Mouse (Mus musculus) ES-E14 (cell line): ENCODE measurements around the gene Meaf6. TPM values are rescaled to one million over a fixed set of nuclear protein-coding genes. Genes with fewer than 3 reads are reported as not detected.

Experiments used
- DNase-seq: peaks from one replicate; pipeline ENCODE4 v3.0.0-alpha.2; 2013; ENCODE audit warnings: low read depth, low spot score
- H3K27ac ChIP-seq: 2 replicates; pipeline ENCODE4 v1.5.1; 2012; ENCODE audit warnings: low read depth, mild to moderate bottlenecking, low read length, moderate library complexity, mixed read lengths; ENCODE audit not compliant: poor library complexity, insufficient read depth, severe bottlenecking
- H3K36me3 ChIP-seq: 2 replicates; pipeline ENCODE4 v1.6.1; 2012; ENCODE audit warnings: mild to moderate bottlenecking, low read length, moderate library complexity, mixed read lengths; ENCODE audit not compliant: control insufficient read depth, poor library complexity, insufficient read depth, severe bottlenecking
- H3K4me1 ChIP-seq, 2 experiments: fragments of 150-350 bp in 1 of 2; sonication (generic) in 1 of 2; 2 replicates each; pipeline ENCODE4 v1.6.1; 2012; ENCODE audit warnings: low read length in 2 of 2, mild to moderate bottlenecking in 1 of 2, mixed read lengths in 1 of 2; ENCODE audit not compliant: control insufficient read depth in 2 of 2, insufficient read depth in 2 of 2, poor library complexity in 1 of 2
- H3K4me3 ChIP-seq, 2 experiments: fragments of 150-350 bp in 1 of 2; sonication (generic) in 1 of 2; 2 replicates each; pipeline ENCODE4 v1.5.1; 2012; ENCODE audit warnings: low read length in 2 of 2, low read depth in 1 of 2, mild to moderate bottlenecking in 1 of 2, mixed read lengths in 1 of 2; ENCODE audit not compliant: insufficient read depth in 1 of 2, poor library complexity in 1 of 2, severe bottlenecking in 1 of 2
- H3K9ac ChIP-seq: 2 replicates; pipeline ENCODE4 v1.6.1; 2012; ENCODE audit warnings: low read depth, mild to moderate bottlenecking, low read length, mixed read lengths; ENCODE audit not compliant: poor library complexity, insufficient read depth, severe bottlenecking
- H3K9me3 ChIP-seq: fragments of 150-350 bp; sonication (generic); 2 replicates; pipeline ENCODE4 v1.6.1; 2012; ENCODE audit warnings: low read depth, mild to moderate bottlenecking, low read length; ENCODE audit not compliant: control insufficient read depth, insufficient read depth
- CHD2 ChIP-seq: IDR thresholded peaks from 2 replicates; pipeline ENCODE4 v1.6.1; 2014; ENCODE audit warnings: mild to moderate bottlenecking, low read depth, low read length, inconsistent platforms
- HCFC1 ChIP-seq: IDR thresholded peaks from 2 replicates; pipeline ENCODE4 v1.6.1; 2012; ENCODE audit warnings: low read length, inconsistent platforms, borderline replicate concordance; ENCODE audit not compliant: insufficient read depth
- MAFK ChIP-seq: IDR thresholded peaks from 2 replicates; pipeline ENCODE4 v1.6.1; 2014; ENCODE audit warnings: mild to moderate bottlenecking, low read depth, low read length, inconsistent platforms; ENCODE audit not compliant: insufficient read depth
- ZC3H11A ChIP-seq: IDR thresholded peaks from 2 replicates; pipeline ENCODE4 v1.6.1; 2012; ENCODE audit warnings: low read depth, mild to moderate bottlenecking, inconsistent platforms, low read length, borderline replicate concordance
- ZNF384 ChIP-seq: IDR thresholded peaks from 2 replicates; pipeline ENCODE4 v1.6.1; 2012; ENCODE audit warnings: low read depth, low read length, inconsistent platforms
- in situ Hi-C, 2 experiments: fragments of 600-800 bp; cut with MboI; formaldehyde crosslinking; loops; one replicate each; pipeline ENCODE4 v1.15.1; 2025; ENCODE audit warnings: low sequenced_read_pairs in 2 of 2, inconsistent platforms in 1 of 2; ENCODE audit not compliant: unreplicated experiment in 2 of 2
- total RNA-seq: library from RNA; depleted of rRNA; stranded (reverse); fragments of 300-350 nt; gene quantifications from 2 replicates; pipeline ENCODE4 v1.2.3, GENCODE M21; 2012

Meaf6 gene
- total RNA-seq, 1 experiment = 25.0 TPM

DNA sequence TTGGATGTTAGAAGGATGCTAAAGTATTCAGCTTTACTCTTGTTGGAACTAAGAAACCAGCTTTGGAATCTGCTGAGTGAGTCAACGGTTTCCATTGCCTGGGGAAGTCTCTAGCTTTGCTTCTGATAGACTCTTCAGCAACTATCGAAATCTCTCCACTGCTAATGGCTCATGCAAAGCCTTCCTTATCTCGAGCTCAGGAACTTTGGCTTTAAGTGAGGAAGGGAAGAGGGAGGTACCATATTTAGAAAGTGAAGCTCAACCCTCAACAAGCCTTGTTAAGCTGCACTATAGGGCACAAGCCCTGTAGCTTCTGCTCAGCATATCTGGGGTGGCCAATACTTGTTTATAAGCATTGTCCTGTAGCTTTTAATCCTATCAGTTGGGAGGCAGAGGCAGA is 27.7 kb upstream of the Meaf6 start:
- Histone ChIP-seq H3K36me3 (peaks cover 31% of the 10 kb centered on the region), H3K27ac (no peak overlapping the region), H3K4me1 (peaks cover 0 to 12% of the 10 kb centered on the region in 2 experiments; a peak in 1 of 4 replicates), H3K9me3 (no peaks in the 10 kb centered on the region), H3K4me3 (no peak overlapping the region), H3K9ac (no peak overlapping the region)
- no peak for TF ChIP-seq ZNF384
- TF ChIP-seq HCFC1 = no peak
- TF ChIP-seq MAFK = no peak
- TF ChIP-seq CHD2 = no peak
- no peak for TF ChIP-seq ZC3H11A
- DNase-seq = no peak
- in situ Hi-C loops = loop anchor here in 1 of 2 experiments (10.0 kb wide), 1 partner anchor 112 kb away; no protein-coding TSS in a partner anchor

GRCm38 (mm10) chr4:125058033-125058432 is 26.9 kb upstream of the Meaf6 start:
- Histone ChIP-seq H3K9me3 (no peaks in the 10 kb centered on the region), H3K4me3 (no peak overlapping the region), H3K9ac (no peak overlapping the region), H3K27ac (no peak overlapping the region), H3K36me3 (peaks cover 25% of the 10 kb centered on the region), H3K4me1 (peaks cover 0 to 12% of the 10 kb centered on the region in 2 experiments; a peak in 1 of 4 replicates)
- in situ Hi-C loops = loop anchor here in 1 of 2 experiments (10.0 kb wide), 1 partner anchor 113 kb away; no protein-coding TSS in a partner anchor
- DNase-seq = no peak
- TF ChIP-seq HCFC1 = no peak
- no peak for TF ChIP-seq ZC3H11A
- no peak for TF ChIP-seq ZNF384
- no peak for TF ChIP-seq CHD2
- no peak for TF ChIP-seq MAFK

GRCm38 (mm10) chr4:125059025-125059424 is 25.9 kb upstream of the Meaf6 start:
- Histone ChIP-seq H3K4me1 (peaks cover 0 to 16% of the 10 kb centered on the region in 2 experiments; a peak in 1 of 4 replicates), H3K9ac (peak overlapping the region; percentile 21; the same call in 1 of the 2 replicates), H3K27ac (no peak overlapping the region), H3K36me3 (peaks cover 21% of the 10 kb centered on the region), H3K4me3 (peak overlapping the region in 1 of 2 experiments; percentile 32; a peak in 1 of 4 replicates), H3K9me3 (no peaks in the 10 kb centered on the region)
- in situ Hi-C loops = loop anchor here in 1 of 2 experiments (10.0 kb wide), 1 partner anchor 114 kb away; no protein-coding TSS in a partner anchor
- TF ChIP-seq HCFC1 (no peak), ZC3H11A (peak; percentile 46; the same call in 1 of the 2 replicates), MAFK (no peak)
- DNase-seq = peak; percentile 58

DNA sequence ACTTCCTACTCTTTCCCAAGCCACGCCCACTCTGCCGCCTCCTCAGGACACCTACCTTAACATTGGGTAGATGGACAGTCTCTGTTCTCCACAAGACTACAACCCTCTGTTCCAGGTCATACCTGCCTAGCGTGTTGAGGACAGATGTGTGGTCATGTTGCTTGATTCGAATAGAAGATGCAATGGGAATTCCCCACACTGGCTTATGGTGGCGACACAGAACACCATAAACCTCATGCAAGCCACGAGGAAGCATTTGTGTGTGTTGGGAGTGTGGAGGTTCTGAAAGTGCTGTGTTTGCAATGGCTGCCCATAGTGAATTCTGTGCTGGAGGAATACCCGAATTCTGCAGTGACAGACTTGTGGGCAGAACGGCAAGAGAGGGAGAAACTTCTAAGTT is 21.1 kb upstream of the Meaf6 start:
- in situ Hi-C loops = no loop called here
- H3K4me1 ChIP-seq = peaks cover 0 to 13% of the 10 kb centered on the region in 2 experiments; a peak in 1 of 4 replicates
- no peak for DNase-seq
- H3K36me3 ChIP-seq = peaks cover 6% of the 10 kb centered on the region; the same call in 1 of the 2 replicates
- H3K4me3 ChIP-seq = no peak overlapping the region
- TF ChIP-seq MAFK (no peak), CHD2 (no peak), ZNF384 (no peak), ZC3H11A (no peak), HCFC1 (no peak)
- H3K9ac ChIP-seq = no peak overlapping the region
- H3K9me3 ChIP-seq = no peaks in the 10 kb centered on the region
- no peak overlapping the region for H3K27ac ChIP-seq
